Mouse (Mus musculus) layer of hippocampus, postnatal 36 days (tissue): ENCODE measurements around the gene Gnb1. TPM values are rescaled to one million over a fixed set of nuclear protein-coding genes. Genes with fewer than 3 reads are reported as not detected.
"Not testable (repeated sequence)": the region's sequence is repeated elsewhere in the genome, so short reads cannot be mapped to it uniquely, and the experiment has no call there.

Experiments used
- DNase-seq, 2 experiments: peaks; one replicate each; pipeline ENCODE4 v3.0.0; 2022
- total RNA-seq, 2 experiments: library from RNA; stranded (reverse); gene quantifications; 2 replicates each; pipeline ENCODE4 v1.2.3; 2021

The Gnb1 gene
- total RNA-seq, 2 experiments from 2014 or later, result 744 to 792 TPM

- no peak for DNase-seq
Measured at GRCm38 (mm10) chr4:155552917-155553532, 61.9 kb downstream of the Gnb1 start.

DNA sequence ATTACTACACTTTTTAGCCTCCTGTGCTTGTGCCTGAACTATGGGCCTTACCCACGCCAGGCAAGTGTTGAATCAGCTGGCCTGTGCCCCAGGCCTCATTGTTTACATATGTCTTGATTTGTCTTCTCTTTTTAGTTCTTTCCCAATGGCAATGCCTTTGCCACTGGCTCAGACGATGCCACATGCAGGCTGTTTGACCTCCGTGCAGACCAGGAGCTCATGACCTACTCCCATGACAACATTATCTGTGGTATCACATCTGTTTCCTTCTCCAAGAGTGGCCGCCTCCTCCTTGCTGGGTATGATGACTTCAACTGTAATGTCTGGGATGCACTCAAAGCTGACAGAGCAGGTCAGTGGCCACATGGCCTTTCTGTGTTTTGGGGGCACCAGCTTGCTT lies 63.7 kb downstream of the Gnb1 start:
- no peak for DNase-seq

DNA sequence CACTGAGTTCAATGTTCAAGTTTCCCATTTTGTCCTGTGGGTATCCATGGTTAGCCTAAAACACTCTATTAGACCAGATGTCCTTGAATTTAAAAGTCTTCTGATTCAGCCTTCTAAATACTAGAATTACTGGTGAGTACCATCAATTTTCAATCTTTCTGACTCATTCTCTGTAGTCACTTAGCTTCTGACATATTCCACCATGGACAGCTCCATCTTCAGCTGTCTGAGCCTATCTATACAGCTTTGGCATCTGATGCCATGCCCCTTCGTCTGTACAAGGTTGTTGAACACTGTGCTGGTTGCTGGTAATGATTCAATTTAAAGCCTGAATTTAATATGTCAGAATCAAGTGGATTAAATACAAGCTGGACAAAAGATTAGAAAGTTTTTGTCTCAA lies 64.3 kb downstream of the Gnb1 start:
- DNase-seq, result no peak

DNA sequence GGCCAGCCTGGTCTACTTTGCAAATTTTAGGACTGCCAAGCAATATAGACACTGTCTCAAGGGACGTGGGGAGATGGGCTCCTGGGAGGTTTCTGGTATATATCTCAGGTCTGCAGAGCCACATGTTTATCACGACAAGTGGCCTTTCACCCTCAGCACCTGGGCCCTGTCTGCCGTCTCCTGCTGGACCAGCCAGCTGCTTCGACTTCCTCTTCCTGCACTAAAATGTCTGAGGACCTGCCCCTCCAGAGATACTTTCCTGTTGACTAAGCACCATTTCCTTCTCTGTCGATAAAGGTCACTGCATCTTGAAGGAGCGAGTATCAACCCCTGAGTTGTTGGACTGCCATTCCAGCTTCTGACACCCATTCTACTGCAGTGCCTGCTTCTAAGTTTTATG lies 68.3 kb downstream of the Gnb1 start:
- no peak for DNase-seq

DNA sequence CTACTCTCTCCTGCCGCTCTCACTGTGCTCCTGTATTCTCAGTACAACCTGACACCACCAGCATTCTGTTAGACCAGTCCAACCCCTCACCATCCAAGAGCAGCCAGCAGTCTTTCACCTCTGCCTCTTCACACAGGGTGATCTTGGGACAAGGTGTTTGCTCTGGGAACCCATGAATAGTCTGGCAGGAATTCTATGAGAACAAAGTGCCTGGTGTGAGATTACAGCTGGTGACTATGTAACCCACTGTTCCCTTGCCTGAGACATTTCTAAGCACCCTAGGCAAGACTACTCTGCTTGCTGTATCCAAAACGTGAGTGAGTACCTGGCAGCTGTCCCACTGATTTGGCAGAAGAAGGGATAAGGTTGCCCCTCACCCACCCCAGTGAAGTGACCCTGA lies 69.8 kb downstream of the Gnb1 start:
- no peak for DNase-seq

GRCm38 (mm10) chr4:155561661-155562442 lies 70.7 kb downstream of the Gnb1 start, which contains the start of gene Nadk:
Gene Nadk (plus strand): TSS chr4:155562378.
- DNase-seq, result no peak

GRCm38 (mm10) chr4:155562725-155563399 lies 71.7 kb downstream of the Gnb1 start:
- DNase-seq, result peak in 1 of 2 experiments; percentile 54

DNA sequence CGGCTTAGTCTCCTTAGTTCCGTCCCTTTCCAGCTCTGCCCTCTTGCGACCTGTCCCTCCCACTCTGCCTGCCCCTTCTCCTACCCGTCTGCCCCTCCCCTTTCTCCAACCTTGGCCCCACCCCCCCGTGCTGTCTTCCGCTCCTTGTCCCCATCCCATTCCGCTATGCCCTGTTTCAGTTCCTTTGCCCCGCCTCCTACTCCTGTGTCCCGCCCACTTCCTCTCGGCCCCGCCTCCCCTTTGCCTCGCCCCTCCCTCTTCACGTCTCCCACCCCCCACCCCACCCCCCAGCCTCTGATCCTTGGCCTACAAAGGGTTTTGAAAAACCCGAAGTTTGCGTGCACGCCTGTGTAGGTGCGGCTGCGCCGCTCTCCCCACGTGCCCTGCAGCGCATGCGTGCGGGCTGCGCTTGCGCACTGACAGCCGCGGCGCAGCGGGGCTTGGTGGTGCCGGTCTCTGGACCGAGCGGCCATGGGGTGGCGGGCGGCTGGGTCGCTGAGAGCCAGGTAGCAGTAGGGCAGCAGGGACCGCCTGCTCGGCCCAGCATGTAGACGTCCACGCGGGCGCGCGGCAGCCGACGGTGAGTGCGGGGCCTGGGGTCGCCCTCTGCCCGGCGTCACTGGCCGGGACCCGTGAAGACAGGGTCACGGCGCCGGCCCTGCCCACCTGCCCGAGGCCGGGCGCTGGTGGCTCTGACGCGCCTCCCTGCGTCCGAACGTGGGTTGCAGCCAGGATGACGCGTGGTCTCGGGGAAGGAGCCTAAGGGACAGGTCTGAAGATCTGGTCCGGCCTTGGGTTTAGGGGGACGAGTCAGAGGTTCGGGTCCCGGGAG lies 72.5 kb downstream of the Gnb1 start:
- DNase-seq, result peak; percentile 92 to 93

DNA sequence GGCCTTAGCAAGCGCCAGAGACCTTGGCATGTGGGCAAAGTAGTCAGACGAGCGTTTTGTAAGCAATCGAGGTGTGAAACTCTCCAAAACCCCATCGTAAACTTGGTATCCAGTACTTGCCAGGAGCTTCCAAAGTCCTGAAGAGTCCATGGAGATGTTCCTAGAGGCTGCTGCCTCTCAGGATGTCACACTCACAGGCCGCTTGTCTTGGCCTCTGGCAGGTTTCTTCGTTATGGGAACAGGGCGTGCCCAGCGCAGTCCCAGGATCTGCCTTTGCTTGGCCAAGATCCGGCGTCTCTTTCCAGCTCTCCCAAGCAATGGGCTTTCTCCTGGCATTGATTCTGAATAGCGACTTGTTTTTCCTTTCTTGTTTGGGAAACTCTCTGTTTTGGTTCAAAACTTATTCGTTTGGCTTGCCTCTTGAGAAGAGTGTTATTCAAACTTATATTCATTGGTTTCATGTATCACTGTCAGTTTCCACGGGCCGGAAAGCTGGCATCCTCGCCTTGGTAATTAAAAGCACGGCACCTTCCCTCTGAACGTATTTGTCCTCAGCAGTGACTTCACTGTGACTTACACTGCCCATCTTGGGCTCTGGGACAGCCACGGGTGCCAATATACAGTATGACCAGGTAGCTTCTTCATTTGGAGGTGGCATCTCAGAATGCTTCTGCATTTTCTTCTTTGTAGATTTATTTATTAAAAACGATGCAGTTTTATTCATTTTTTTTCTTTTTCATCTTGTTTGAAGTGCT lies 73.3 kb downstream of the Gnb1 start:
- peak; percentile 40 to 43 for DNase-seq

GRCm38 (mm10) chr4:155566555-155566954 lies 75.4 kb downstream of the Gnb1 start:
- no peak for DNase-seq

DNA sequence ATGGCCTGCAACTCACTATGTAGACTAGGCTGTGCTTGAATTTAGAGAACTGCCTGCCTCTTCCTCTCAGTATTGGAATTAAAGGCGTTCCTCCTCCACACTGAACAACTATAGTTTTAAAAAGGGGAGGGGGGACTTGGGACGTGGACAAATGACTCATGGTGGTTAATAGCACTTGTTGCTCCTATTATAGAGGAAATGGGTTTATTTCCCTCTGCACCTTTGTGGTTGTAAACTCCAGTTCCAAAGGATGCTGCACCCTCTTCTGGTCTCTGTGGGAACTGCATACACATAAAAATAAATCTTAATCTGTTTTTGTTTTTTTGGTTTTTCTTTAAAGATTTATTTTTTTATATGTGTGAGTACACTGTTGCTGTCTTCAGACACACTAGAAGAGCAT lies 77.0 kb downstream of the Gnb1 start:
- DNase-seq, result no peak

- DNase-seq, result no peak
Measured at GRCm38 (mm10) chr4:155568632-155569370, 77.6 kb downstream of the Gnb1 start.

DNA sequence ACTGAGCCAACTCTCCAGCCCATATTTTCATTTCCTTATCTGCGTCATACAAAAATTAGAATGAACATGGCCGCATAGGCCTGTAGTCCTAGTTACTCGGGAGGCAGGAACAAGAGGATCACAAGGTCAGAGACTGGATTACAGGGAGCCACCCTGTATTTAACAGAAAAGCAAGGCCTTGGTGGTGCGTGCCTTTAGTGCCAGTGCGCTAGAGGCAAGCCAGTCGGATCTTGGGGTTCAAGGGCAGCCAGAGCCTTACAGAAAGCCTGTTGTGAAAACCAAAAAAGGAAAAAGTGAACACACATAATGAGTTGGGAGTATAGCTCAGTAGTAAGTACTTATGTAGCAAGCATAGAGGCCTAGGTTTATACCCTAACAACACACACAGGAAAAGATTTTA lies 78.7 kb downstream of the Gnb1 start:
- DNase-seq, result no peak

- not testable (repeated sequence) for DNase-seq
Measured at GRCm38 (mm10) chr4:155570315-155570714, 79.2 kb downstream of the Gnb1 start.

GRCm38 (mm10) chr4:155571442-155571841 lies 80.3 kb downstream of the Gnb1 start:
- DNase-seq, result no peak

- no peak for DNase-seq
Measured at GRCm38 (mm10) chr4:155573155-155573554, 82.0 kb downstream of the Gnb1 start.

GRCm38 (mm10) chr4:155573876-155574275 lies 82.7 kb downstream of the Gnb1 start:
- DNase-seq, result no peak

DNA sequence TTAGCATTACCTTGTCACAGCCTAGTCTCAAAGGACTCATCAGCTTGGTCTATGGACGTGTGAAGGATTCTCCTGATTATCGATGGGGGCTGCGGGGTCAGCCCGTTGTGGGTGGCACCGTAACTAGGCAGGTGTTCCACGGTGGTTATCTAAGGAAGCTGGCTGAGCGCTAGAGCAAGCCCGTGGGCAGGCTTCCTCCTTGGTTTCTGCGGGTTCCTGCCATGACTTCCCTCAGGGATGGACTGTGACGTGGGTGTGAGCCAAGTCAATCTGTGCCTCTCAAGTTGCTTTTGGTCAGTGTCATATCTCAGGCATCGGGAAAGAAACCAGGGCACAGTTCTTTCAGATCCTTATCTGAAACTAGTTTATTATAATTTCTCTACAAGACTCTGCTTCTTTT lies 83.8 kb downstream of the Gnb1 start:
- DNase-seq, result no peak

DNA sequence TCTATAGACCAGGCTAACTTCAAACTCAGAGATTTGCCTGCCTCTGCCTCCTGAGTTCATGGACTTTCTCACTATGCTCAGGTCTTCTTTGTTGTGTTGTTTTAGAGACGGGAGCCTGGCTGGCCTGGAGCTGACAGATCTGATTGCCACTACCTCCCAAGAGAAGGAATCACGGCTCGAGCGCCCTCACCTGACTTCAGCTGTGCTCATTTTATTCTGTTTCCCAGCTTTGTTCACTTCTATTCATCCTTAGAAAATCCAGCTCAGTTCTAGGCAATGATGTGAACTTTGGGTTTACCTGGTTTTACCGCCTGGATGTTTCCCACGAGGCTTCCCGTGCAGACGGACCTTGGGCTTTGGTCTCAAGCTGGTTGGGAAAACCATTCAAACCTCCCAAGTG lies 84.4 kb downstream of the Gnb1 start:
- DNase-seq, result no peak

DNA sequence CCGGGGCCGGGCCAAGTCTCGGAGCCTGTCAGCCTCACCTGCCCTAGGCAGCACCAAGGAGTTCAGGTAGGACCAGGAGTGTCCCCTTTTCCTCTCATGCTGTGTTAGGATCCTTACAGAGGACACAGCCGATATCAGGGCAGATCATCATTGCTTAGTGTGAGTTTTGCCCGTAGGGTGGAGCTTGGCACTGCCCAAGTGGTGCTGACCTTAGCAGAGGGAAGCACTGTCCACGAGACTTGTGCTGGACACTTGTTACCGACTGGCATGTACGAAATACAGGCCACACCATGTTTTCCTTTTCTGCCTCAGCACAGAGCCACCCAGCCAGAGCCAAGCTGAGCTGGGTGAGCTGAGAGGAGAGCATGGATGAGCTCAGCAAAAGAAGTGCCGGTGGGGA lies 86.0 kb downstream of the Gnb1 start:
- no peak for DNase-seq

DNA sequence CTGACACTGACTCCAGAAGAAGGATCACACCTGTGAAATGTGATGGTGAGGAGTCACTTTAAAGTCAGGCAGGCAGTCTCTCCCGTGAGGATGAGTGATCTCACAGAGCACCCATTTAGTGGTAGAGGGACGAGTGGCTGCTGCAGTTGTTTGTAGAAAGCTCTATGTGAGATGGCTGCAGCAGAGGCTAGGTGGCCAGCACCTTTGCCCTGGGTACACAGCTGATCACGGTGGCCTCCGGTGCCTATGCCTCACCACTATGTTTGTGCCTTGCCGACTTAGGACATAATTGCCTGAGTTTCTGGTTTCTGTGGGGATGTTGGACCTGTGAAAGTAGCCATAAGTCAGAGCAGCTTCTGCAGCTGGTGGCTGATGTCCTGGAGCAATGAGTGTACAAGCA lies 86.6 kb downstream of the Gnb1 start:
- DNase-seq, result no peak
